Mouse (Mus musculus): ENCODE results near the gene Slc9a6.

Gene Slc9a6

DNA sequence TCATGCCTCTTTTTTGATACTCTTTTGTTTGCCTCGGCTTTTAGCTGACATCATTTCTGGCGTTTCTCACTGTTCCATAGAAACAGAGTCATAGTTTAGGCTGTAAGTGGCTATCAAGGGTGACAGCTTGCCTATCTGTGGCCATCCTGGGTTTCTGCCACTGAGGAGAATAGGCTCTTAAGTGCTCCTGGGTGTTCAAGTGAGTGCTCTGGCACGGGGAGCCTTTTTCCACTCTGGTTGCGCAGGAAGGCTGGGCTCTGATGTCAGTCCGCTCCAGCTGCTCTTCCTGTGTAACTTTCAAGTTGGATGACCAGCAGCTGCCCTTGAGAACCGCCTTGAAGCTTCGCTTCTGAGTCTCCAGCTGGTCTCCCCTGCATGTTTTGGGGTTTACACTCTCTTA, 42.2 kb downstream of the Slc9a6 start:
- no peak for TF ChIP-seq GATA4 (IDR thresholded peaks at IDR 0.05; ENCODE audit: insufficient replicate concordance, low read length)

DNA sequence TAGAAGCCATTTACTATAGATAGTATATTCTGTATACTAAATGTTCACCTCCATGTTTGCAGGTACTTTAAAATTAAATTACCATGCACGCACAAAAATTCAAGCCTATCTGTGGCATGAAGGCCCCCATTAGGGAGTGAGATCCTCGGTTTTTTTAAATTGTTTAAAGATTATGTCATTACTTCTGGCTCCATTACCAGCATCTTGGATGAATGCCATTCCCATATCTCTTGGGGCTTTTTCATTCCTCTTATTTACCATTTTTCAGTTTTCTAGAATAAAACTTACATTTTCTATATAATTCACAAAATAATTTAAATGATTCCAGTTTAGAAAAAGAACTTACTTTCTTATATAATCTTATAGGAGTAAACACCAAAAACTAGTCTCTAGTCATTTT, 46.1 kb downstream of the Slc9a6 start:
- TF ChIP-seq GATA4 (IDR thresholded peaks at IDR 0.05; ENCODE audit: insufficient replicate concordance, low read length), result no peak

DNA sequence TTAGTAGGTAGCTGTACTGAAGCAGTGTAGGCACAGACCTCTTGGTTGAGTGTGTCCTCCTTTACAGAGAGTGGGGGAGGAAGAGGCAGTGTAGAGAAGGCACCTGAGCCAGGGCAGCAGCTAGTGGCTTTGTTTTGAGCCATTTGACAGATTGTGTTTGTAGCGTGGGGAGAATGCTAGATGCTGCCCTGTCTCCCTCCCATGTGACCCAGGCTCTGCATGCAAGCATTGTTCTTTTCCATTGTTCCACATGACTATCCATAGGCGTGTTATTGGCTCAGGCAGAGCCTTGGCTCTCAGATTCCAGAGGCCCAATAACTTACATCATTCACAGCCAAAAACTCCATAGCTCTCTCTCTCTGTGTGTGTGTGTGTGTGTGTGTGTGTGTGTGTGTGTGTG, 49.7 kb downstream of the Slc9a6 start:
- no peak for TF ChIP-seq GATA4 (IDR thresholded peaks at IDR 0.05; ENCODE audit: insufficient replicate concordance, low read length)

DNA sequence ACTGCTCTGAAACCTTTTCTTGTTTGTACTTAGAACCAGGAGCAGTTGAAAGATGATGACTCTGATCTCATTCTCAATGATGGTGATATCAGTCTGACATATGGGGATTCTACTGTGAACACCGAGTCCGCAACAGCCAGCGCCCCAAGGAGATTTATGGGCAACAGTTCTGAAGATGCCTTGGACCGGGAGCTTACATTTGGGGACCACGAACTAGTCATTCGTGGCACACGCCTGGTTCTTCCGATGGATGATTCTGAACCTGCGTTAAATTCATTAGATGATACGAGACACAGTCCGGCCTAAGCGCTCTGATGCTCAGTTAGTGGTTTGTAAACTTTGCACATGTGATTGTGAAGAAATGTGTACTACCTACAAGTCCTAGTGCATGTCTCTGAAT, 51.6 kb downstream of the Slc9a6 start:
- TF ChIP-seq GATA4 (IDR thresholded peaks at IDR 0.05; ENCODE audit: insufficient replicate concordance, low read length), result no peak

DNA sequence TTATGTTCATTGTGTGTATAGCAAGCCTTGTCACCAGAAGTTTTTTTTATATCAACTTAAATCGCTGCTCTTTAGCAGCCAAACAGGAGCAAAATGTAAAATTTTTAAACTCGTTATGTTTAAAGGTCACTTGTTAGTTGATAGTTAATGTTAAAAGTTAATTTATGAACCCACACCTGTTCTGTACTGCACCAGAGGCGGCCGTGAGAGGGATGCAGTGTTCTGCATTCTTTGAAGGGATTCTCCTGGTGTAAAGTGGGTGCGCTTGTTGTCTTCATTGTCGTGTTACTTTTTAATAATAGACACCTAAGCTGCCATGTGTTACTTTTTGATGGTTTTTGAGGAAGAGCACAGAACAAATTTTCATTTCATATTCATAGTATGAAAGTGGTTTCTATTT, 52.8 kb downstream of the Slc9a6 start:
- TF ChIP-seq GATA4 (IDR thresholded peaks at IDR 0.05; ENCODE audit: insufficient replicate concordance, low read length), result no peak

DNA sequence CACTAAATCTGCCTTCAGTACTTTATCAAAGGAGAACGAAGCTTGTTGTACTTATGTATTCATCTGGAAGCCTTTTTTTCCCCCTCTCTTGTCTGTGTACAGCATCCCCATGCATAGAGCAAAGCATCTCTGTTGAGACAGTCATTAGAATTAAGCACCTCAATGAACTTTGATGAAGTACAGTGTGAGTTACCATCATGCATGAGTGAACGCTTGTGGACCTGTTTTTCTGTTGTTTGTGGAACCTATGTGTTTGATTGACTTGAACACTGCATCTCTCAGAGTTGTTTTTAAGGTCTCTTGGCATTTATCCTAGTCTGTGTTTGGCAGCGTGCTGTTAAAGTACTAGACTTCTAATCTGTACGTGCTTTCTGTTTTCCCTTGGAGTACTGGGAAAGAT, 53.8 kb downstream of the Slc9a6 start:
- no peak for TF ChIP-seq GATA4 (IDR thresholded peaks at IDR 0.05; ENCODE audit: insufficient replicate concordance, low read length)

DNA sequence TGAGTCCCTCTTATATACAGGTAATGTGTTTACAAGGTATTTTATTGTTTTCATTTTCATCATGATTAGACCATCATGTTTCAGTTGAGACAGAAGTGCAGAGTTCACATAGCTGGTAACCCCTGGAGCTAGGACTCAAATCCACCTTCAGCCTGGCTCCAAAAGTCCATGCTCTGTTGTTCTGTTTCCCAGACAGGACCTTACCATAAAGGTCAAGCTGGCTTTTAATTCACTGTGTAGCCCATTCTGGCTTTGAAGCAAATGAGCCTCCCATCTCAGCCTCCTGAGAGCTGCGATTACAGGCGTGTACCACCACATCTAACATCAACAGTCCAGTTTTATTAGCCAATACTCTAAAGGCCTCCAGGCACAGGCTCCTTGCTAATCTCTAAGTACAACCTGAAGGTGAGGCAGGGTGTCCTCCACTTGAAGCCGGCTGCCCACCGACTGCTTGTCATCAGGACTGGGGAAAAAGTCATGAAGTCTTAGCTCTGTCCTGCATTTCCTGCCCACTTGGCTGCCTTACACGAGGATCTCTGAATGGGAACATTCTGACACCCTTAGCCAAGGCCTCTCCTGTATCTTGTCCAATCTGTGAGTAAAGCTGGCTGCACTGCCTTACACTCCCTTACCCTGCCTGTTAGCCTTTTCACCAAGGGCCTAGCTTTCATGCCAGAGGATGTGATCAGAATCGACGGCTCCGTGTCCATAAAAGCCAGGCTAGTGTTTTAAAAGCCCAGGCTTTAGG, 55.8 kb downstream of the Slc9a6 start:
- TF ChIP-seq GATA4 (IDR thresholded peaks at IDR 0.05; ENCODE audit: insufficient replicate concordance, low read length), result no peak

DNA sequence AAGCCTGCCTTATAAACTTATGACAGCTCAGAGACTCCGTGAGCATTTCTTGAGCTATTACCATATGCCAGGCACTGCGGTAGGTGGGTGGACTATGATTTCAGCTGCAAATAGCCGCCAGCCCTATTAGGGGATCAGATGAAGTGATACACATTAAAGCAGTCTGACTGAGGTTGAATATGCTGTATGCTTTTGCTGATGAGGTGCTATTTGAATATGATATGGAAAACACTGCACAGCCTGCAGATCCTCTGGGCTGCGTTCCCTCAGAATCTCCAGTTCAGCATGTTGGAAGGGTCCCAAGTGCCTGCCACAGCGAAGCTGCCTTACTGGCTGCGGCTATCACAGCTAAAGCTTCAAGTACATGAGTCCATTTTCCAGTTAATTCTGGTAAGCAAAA, 57.7 kb downstream of the Slc9a6 start:
- TF ChIP-seq GATA4 (IDR thresholded peaks at IDR 0.05; ENCODE audit: insufficient replicate concordance, low read length), result no peak

DNA sequence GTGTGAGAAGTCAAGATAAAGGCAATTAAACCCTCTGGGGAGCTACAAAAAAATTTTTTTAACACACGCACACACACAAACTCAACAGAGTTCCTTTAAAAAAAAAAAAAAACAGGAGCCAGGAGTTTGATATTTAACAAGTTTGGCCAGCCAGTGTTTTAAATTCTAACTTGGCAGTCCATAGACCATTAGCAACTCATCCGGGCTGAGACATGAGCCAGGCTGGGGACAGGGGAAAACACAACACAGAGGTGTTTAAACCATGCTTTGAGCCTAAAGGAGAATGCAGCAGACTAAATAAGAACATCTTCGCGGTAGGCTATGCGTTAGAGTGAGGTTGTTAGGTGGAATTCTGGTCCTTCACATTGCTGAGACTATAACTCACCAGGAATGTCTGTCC, 58.5 kb downstream of the Slc9a6 start:
- no peak for TF ChIP-seq GATA4 (IDR thresholded peaks at IDR 0.05; ENCODE audit: insufficient replicate concordance, low read length)

DNA sequence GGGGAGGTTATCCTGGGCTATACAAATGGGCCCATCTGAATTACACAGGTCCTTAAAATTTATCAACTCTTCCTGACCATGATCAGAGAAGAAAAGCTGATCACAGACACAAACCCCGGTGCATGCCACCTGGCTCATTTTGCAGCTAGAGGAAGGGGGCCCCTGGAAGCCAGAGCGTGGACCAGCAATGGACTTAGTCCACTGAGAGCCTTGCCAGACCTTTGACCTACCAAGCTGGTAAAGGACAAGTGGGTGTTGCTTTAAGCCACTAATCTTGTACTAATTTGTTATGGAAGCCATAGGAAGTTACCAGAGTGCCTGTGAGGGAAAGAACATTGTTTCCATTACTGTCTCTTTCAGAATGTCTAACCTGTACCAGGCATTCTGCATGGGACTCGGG, 58.9 kb downstream of the Slc9a6 start:
- TF ChIP-seq GATA4 (IDR thresholded peaks at IDR 0.05; ENCODE audit: insufficient replicate concordance, low read length), result no peak

DNA sequence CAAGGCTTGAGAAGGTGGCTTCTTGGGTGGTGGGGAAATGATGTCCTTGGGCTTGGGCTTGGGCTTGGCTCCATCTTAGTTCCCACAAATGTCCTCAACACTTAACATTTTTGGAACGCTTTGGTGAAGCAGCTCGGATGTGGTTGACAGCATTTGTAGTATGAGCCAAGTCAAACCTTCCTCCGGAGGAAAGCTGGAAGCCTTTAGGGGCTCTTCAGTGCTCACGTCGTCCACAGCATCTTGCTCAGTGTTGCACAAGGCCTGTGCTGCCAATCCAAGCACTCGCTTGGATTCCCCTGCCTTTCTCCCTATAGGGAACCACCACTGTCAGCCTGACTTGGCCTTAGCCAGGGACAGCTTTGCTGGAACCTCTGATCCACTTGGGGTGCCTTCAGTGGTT, 66.0 kb downstream of the Slc9a6 start:
- TF ChIP-seq GATA4 (IDR thresholded peaks at IDR 0.05; ENCODE audit: insufficient replicate concordance, low read length), result no peak

DNA sequence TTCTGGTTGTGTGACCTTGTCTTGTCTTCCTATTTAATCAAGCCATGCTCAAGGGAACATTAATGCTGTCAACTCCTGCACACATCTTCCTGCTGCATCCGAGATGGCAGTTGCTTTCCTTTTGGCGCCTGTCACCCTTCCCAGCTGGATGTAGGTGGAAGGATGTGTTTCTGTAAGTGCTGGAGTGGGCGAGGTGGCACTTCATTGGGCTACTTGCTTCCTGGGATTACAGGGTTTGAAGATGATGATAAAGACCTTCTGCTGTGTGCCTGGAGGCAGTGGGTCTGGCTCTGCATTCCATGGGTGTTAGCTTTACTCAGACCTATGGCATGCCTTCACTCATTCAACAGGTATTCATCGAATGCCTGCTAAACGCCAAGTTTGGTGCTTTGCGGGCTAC, 68.2 kb downstream of the Slc9a6 start:
- TF ChIP-seq GATA4 (IDR thresholded peaks at IDR 0.05; ENCODE audit: insufficient replicate concordance, low read length), result no peak

DNA sequence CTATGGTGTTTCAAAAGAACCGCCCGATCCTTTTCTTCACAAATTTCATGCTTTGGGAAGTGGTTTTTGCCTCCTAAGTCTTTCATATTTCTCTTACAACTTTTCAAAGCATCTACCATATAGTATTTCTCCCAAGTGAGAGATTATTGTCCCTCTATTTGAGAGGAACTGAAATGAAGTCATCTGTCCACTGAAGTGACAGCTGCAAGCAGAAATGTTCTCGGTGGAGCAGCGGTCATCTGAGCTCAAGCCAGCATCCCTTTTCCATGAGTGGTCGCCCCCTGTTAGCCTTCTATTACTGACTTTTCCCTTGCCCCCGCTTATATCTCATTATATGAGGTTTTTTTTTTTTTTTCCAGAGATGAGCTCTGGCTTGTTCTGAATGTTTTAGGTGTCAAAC, 69.5 kb downstream of the Slc9a6 start:
- no peak for TF ChIP-seq GATA4 (IDR thresholded peaks at IDR 0.05; ENCODE audit: insufficient replicate concordance, low read length)

DNA sequence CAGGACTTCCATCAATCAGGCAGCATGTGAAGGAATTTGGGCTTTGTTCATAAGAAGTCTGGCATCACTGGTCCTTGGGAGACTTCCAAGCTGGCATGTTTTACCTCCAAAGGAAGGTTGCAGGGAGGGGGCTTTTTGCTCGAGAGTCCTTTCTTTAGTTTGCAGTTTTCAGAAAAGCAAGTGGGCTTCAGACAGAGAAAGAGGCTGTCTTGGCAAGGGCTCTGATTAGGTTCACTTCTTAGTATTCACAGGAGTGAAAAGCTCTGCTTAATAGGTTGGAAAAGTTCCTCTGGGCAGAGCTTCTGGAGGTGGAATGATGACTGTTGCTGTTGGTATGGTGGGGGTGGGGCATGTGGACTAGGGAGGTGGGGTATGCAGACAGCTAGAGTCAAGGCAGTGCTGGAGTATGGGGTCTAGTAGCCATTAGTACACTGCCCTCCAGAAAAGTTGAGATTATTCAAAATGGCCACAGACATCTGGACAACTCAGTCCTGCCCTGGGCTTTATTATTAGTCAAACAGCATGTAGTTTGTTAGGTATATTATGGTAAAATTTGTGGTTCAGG, 72.7 kb downstream of the Slc9a6 start:
- TF ChIP-seq GATA4 (IDR thresholded peaks at IDR 0.05; ENCODE audit: insufficient replicate concordance, low read length), result no peak

DNA sequence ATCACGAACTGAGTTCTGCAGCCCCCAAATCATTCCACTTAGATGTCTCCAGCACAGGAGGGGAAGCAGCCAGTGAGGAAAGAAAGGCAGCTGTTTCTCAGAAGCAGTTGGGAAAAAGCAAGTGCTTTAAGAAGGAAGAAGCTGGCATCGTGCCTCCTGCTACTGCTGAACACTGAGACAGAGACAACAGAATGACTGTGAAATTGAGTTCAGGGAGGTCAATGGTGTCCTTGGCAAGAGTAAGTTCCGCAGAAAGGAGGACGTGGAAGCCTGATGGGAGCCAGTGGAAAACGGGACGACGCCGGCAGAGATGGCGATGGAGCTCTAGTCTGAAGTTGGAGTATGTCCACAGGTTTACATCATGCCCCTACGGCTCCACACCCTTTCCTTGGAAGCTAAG, 74.0 kb downstream of the Slc9a6 start:
- no peak for TF ChIP-seq GATA4 (IDR thresholded peaks at IDR 0.05; ENCODE audit: insufficient replicate concordance, low read length)

DNA sequence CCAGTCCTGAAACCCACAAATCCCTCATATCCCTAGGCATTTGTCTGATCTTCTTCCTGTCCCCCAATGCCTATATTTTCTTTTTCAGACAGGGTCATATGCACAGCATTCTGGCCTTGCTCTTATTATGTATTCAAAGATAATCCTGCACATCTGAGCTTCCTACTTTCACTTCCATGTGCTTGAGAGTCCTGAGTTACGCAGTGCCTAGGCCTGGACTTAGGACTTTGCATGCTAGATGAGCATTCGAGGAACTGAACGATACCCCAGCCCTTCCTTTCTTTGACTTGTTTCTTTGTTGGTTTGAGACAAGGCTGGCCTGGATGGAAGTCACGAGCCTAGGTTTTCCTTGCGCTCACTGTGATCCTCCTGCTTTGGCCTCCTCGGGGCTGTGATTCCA, 83.0 kb downstream of the Slc9a6 start:
- TF ChIP-seq GATA4 (IDR thresholded peaks at IDR 0.05; ENCODE audit: insufficient replicate concordance, low read length), result no peak

DNA sequence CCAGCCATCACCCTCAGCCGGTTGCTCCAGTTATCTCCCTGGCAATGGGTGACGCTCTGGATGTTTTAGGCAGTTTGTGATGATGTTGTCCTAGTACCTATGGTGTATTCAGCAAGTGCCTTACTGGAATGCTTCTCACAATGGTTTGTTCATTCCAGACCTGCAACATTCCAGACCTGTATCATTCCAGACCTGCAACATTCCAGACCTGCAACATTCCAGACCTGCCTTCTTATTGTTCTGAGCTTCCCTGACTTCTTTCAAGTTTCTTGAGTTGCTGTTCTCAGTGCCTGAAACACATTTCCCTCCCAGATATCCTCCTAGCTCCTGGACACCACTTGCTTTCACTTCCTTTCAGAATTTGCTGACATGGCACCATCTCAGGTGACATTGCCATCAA, 85.0 kb downstream of the Slc9a6 start:
- no peak for TF ChIP-seq GATA4 (IDR thresholded peaks at IDR 0.05; ENCODE audit: insufficient replicate concordance, low read length)
